Mouse (Mus musculus) left cerebral cortex, adult 18-20 months (tissue): Measurements from ENCODE around the gene Fam89a. TPM values are rescaled to one million over a fixed set of nuclear protein-coding genes. Genes with fewer than 3 reads are reported as not detected.

Experiments used
- DNase-seq, 2 experiments: peaks; one replicate each; pipeline ENCODE4 v3.0.0; 2021 to 2022; ENCODE audit warnings: low spot score in 2 of 2, mixed read lengths in 1 of 2
- long read RNA-seq, 2 experiments: library from polyadenylated mRNA; stranded (forward); transcript quantifications; one replicate each; pipeline ENCODE4 v2.0.0; 2021
- total RNA-seq, 2 experiments: library from RNA; stranded (reverse); gene quantifications; 2 replicates each; pipeline ENCODE4 v1.2.3; 2021

Fam89a gene
- under 1 TPM; 0.49 to 0.53 TPM for total RNA-seq
- long read RNA-seq, experiment 1, partial matches to known transcripts = 0 of 1 reads
- long read RNA-seq, experiment 1, other reads (novel, unspliced or antisense) = 0 of 1 reads
- long read RNA-seq, experiment 2 = 0 reads

GRCm38 (mm10) chr8:124751709-124752173, at the start of gene Fam89a:
TSS of gene Fam89a (minus strand) at chr8:124751832.
- DNase-seq = no peak

GRCm38 (mm10) chr8:124800542-124800941, 48.9 kb upstream of the Fam89a start:
- no peak for DNase-seq

- no peak for DNase-seq
Measured at GRCm38 (mm10) chr8:124795781-124796488, 44.3 kb upstream of the Fam89a start.

- DNase-seq = peak; percentile 71
Measured at GRCm38 (mm10) chr8:124794486-124794780, 42.8 kb upstream of the Fam89a start.

- peak; percentile 10 to 25 for DNase-seq
Measured at GRCm38 (mm10) chr8:124793661-124794485, 42.2 kb upstream of the Fam89a start.

GRCm38 (mm10) chr8:124793172-124793651, 41.6 kb upstream of the Fam89a start:
- peak; percentile 54 to 66 for DNase-seq

GRCm38 (mm10) chr8:124792708-124793107, 41.1 kb upstream of the Fam89a start, which contains the start of gene Trim67:
TSS of gene Trim67 (plus strand) at chr8:124793092.
- DNase-seq = peak in 1 of 2 experiments; percentile 36

- DNase-seq = peak; percentile 43 to 62
Measured at GRCm38 (mm10) chr8:124792186-124792585, 40.6 kb upstream of the Fam89a start.

GRCm38 (mm10) chr8:124791751-124792150, 40.1 kb upstream of the Fam89a start:
- no peak for DNase-seq

GRCm38 (mm10) chr8:124790676-124791075, 39.0 kb upstream of the Fam89a start:
- no peak for DNase-seq

- DNase-seq = peak; percentile 56 to 78
Measured at GRCm38 (mm10) chr8:124784613-124785012, 33.0 kb upstream of the Fam89a start.

- no peak for DNase-seq
Measured at GRCm38 (mm10) chr8:124783228-124783627, 31.6 kb upstream of the Fam89a start.

GRCm38 (mm10) chr8:124782431-124782830, 30.8 kb upstream of the Fam89a start:
- no peak for DNase-seq

- no peak for DNase-seq
Measured at GRCm38 (mm10) chr8:124780236-124780635, 28.6 kb upstream of the Fam89a start.

- peak; percentile 70 to 79 for DNase-seq
Measured at GRCm38 (mm10) chr8:124775695-124776094, 24.1 kb upstream of the Fam89a start.

- DNase-seq = no peak
Measured at GRCm38 (mm10) chr8:124772389-124772788, 20.8 kb upstream of the Fam89a start.

GRCm38 (mm10) chr8:124763061-124763460, 11.4 kb upstream of the Fam89a start:
- no peak for DNase-seq

- DNase-seq = no peak
Measured at GRCm38 (mm10) chr8:124758544-124758943, 6.9 kb upstream of the Fam89a start.

GRCm38 (mm10) chr8:124756601-124757000, 5.0 kb upstream of the Fam89a start:
- no peak for DNase-seq

GRCm38 (mm10) chr8:124756153-124756552, 4.5 kb upstream of the Fam89a start:
- no peak for DNase-seq

GRCm38 (mm10) chr8:124755481-124755880, 3.8 kb upstream of the Fam89a start:
- DNase-seq = no peak

- no peak for DNase-seq
Measured at GRCm38 (mm10) chr8:124754792-124755190, 3.2 kb upstream of the Fam89a start.
